8 mouse cellular contexts compared by ENCODE assay signal in genomic region chr8:92359000-92359832, GRCm38 (mm10). TPM values are rescaled to one million over a fixed set of nuclear protein-coding genes. Genes with fewer than 3 reads are reported as not detected.
A peak's percentile ranks its signal among the peaks of the same experiment; 100 is the strongest.
DNase-seq lines count a peak whose midpoint lies in the region; ATAC-seq lines count a peak whose summit lies in the region.

No protein-coding gene starts in this region.

- H3K27me3 ChIP-seq in forebrain, embryonic 11.5 days (ENCODE audit: control insufficient read depth, insufficient read depth, low read length) = peaks cover 72% of the 10 kb centered on the region
- H3K27me3 ChIP-seq in intestine, embryonic 15.5 days (replicated peaks) = peaks cover 77% of the 10 kb centered on the region
- peaks cover 9% of the 10 kb centered on the region for H3K27me3 ChIP-seq in midbrain, embryonic 12.5 days

- peak overlapping the region; percentile 47 for H3K4me3 ChIP-seq in forebrain, embryonic 11.5 days (ENCODE audit: low read depth, low read length)
- peak overlapping the region; percentile 16; the same call in 1 of the 2 replicates for H3K4me3 ChIP-seq in intestine, embryonic 15.5 days (replicated peaks)
- peak overlapping the region; percentile 91 for H3K4me3 ChIP-seq in midbrain, embryonic 12.5 days

- H3K4me2 ChIP-seq in forebrain, embryonic 11.5 days (ENCODE audit: low read depth, low read length, severe bottlenecking) = peak overlapping the region; percentile 49; the same call in 1 of the 2 replicates
- peak overlapping the region; percentile 28; the same call in 1 of the 2 replicates for H3K4me2 ChIP-seq in intestine, embryonic 15.5 days (replicated peaks)
- H3K4me2 ChIP-seq in midbrain, embryonic 12.5 days (replicated peaks) = peak overlapping the region; percentile 78

- DNase-seq in ovary, postnatal 36 days (ENCODE audit: low spot score) = peak; percentile 24
- DNase-seq in ovary, adult 18-20 months (ENCODE audit: low spot score) = no peak
- DNase-seq in forebrain, embryonic 11.5 days (ENCODE audit: low spot score) = peak; percentile 63
- DNase-seq in left cerebral cortex, adult 11 months (ENCODE audit: low spot score) = no peak
- no peak for DNase-seq in spleen, postnatal 10 days (ENCODE audit: low spot score in 2 of 2)

- no peaks in the 10 kb centered on the region for H3K9me3 ChIP-seq in forebrain, embryonic 11.5 days (ENCODE audit: control insufficient read depth, low read length)
- no peaks in the 10 kb centered on the region for H3K9me3 ChIP-seq in intestine, embryonic 15.5 days
- no peaks in the 10 kb centered on the region for H3K9me3 ChIP-seq in midbrain, embryonic 12.5 days

- H3K36me3 ChIP-seq in forebrain, embryonic 11.5 days (ENCODE audit: control insufficient read depth, insufficient read depth, low read length) = no peaks in the 10 kb centered on the region
- H3K36me3 ChIP-seq in intestine, embryonic 15.5 days = no peaks in the 10 kb centered on the region
- peaks cover 12% of the 10 kb centered on the region for H3K36me3 ChIP-seq in midbrain, embryonic 12.5 days

- WGBS in forebrain, embryonic 11.5 days = 2% methylated on average over 35 of the region's 35 CpGs
- WGBS in intestine, embryonic 15.5 days = 1% methylated on average over 35 of the region's 35 CpGs
- WGBS in midbrain, embryonic 12.5 days = under 1% methylated on average over 35 of the region's 35 CpGs

- no peak overlapping the region for H3K27ac ChIP-seq in forebrain, embryonic 11.5 days (ENCODE audit: low read depth, low read length)
- H3K27ac ChIP-seq in intestine, embryonic 15.5 days = no peak overlapping the region
- H3K27ac ChIP-seq in midbrain, embryonic 12.5 days (replicated peaks) = peak overlapping the region; percentile 99

- no peak for ATAC-seq in forebrain, embryonic 11.5 days (replicated peaks; ENCODE audit: low FRiP score)
- no peak for ATAC-seq in intestine, embryonic 15.5 days
- no peak for ATAC-seq in midbrain, embryonic 12.5 days (ENCODE audit: low FRiP score, low read depth)
- ATAC-seq in frontal cortex, adult (ENCODE audit: low TSS enrichment) = no peak

- H3K4me1 ChIP-seq in forebrain, embryonic 11.5 days (replicated peaks; ENCODE audit: control insufficient read depth, insufficient read depth, low read length) = peaks cover 30% of the 10 kb centered on the region
- H3K4me1 ChIP-seq in intestine, embryonic 15.5 days (replicated peaks) = peaks cover 35% of the 10 kb centered on the region
- H3K4me1 ChIP-seq in midbrain, embryonic 12.5 days = peaks cover 37% of the 10 kb centered on the region

- H3K9ac ChIP-seq in forebrain, embryonic 11.5 days (ENCODE audit: low read length) = peak overlapping the region; percentile 37; the same call in 1 of the 2 replicates
- H3K9ac ChIP-seq in intestine, embryonic 15.5 days = no peak overlapping the region
- H3K9ac ChIP-seq in midbrain, embryonic 12.5 days (replicated peaks) = peak overlapping the region; percentile 100

RNA-seq across cellular contexts. Expression of gene Irx5, which starts 1.8 kb away (rescaled TPM):
- polyA plus RNA-seq in forebrain, embryonic 11.5 days (2014; fragmentation: Nextera tagmentation; extraction: Ambion mirVana) = 9.0 and 9.5 TPM in 2 replicates
- polyA plus RNA-seq in intestine, embryonic 15.5 days (2015; fragmentation: Nextera tagmentation; extraction: Ambion mirVana) = 0.11 and 0.13 TPM in 2 replicates
- 56.5 and 58.1 TPM in 2 replicates for polyA plus RNA-seq in midbrain, embryonic 12.5 days (2016; fragmentation: Nextera tagmentation; extraction: Ambion mirVana)

Comparison
In these comparisons a context has a peak if more than half of its experiments do, and no peak if none do; other contexts are left out.
1. DNase-seq: peak in ovary, postnatal 36 days (single experiment) and forebrain, embryonic 11.5 days (single experiment); none in ovary, adult 18-20 months (single experiment), left cerebral cortex, adult 11 months (single experiment) and spleen, postnatal 10 days (0 of 2).
2. H3K4me2 ChIP-seq: peak in every context shown above with its lines; median percentile 78 in midbrain, embryonic 12.5 days; 49 in forebrain, embryonic 11.5 days; 28 in intestine, embryonic 15.5 days.
3. H3K4me3 ChIP-seq: peak in every context shown above with its lines; median percentile 91 in midbrain, embryonic 12.5 days; 47 in forebrain, embryonic 11.5 days; 16 in intestine, embryonic 15.5 days.